In the genomic region with DNA sequence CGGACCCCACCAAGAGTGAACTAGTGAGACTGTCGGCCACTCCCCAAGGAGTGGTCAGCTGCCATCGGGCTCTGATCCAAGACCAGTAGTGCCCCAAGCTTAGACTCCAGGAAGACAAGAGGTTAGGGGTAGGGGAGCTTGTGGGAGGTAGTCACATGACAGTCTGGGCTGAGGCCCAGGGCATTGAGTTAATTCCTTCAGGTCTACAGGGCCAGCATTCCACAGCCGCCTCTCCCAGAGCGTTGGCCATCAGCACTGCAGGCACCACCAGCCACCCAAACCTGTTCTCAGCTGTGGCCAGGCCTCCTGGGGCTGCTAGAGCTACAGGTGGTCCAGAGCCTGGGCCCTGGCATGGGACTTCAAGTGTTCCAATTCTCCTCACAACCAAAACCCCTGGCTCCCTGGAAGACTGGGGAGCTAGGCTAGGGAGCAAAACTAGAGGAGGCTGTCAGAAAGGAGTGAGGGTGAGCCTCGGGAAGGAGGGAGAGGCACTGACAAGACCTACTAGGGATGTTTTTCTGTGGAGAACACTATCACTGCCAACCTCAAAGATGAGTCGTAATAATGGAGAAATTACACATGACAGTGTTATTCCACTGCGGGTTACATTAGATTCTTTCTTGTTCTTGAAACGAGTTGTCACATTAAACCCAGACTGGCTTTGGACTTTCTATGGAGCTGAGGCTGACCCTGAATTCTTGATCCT, we compare ENCODE assay signal across 9 mouse cellular contexts. TPM values are rescaled to one million over a fixed set of nuclear protein-coding genes. Genes with fewer than 3 reads are reported as not detected.
A peak's percentile ranks its signal among the peaks of the same experiment; 100 is the strongest.
DNase-seq lines count a peak whose midpoint lies in the region; ATAC-seq and TF ChIP-seq lines count a peak whose summit lies in the region.
"Had no signal": no experiment of that assay in that cellular context is flagged by ENCODE, and none has a peak within 500 bp of the region (broad histone marks: within the 10 kb centered on the region; RNA-seq: fewer than 3 reads in every experiment).

No protein-coding gene starts in this region.

- TF ChIP-seq CTCF in gastrocnemius, adult 2 months (IDR thresholded peaks at IDR 0.05): no peak
- no peak for TF ChIP-seq CTCF in Patski (IDR thresholded peaks at IDR 0.05)
- TF ChIP-seq CTCF in lung, embryonic 14.5 days (IDR thresholded peaks at IDR 0.05; ENCODE audit: low read depth): no peak

- peaks cover 4% of the 10 kb centered on the region; the same call in 1 of the 2 replicates for H3K9me3 ChIP-seq in heart, embryonic 16.5 days (replicated peaks; ENCODE audit: control insufficient read depth, low read length)
- H3K9me3 ChIP-seq in lung, embryonic 14.5 days (ENCODE audit: low read depth, low read length): no peaks in the 10 kb centered on the region

- no peak overlapping the region for H3K4me2 ChIP-seq in heart, embryonic 16.5 days (ENCODE audit: low read depth, low read length)
- no peak overlapping the region for H3K4me2 ChIP-seq in lung, embryonic 14.5 days

- in situ Hi-C loops in Patski (cut with MboI; ENCODE audit: low pct_unique_long_range_greater_than_20kb): loop anchor here (5.0 kb wide), 1 partner anchor 45 kb away; no protein-coding TSS in a partner anchor

- peak; percentile 87 for ATAC-seq in Patski
- ATAC-seq in heart, embryonic 16.5 days (replicated peaks; ENCODE audit: extremely low read depth, insufficient read depth, low FRiP score): peak; percentile 78
- ATAC-seq in lung, embryonic 14.5 days (ENCODE audit: insufficient read depth): peak; percentile 66
- no peak for ATAC-seq in monocyte, adult 5-6 weeks (replicated peaks; ENCODE audit: insufficient number of reproducible peaks, low FRiP score, low TSS enrichment, poor library complexity, severe bottlenecking)
- no peak for ATAC-seq in frontal cortex, adult (ENCODE audit: low TSS enrichment)

- peak; percentile 58 for DNase-seq in gastrocnemius, adult 2 months
- DNase-seq in gastrocnemius, adult 18-20 months (ENCODE audit: low spot score): no peak
- DNase-seq in Patski (ENCODE audit: low read depth, low spot score): peak; percentile 97
- peak; percentile 54 for DNase-seq in lung, embryonic 14.5 days
- DNase-seq in thymus, postnatal 0 days (ENCODE audit: low spot score): no peak

- POLR2A ChIA-PET in Patski (lab: Charles Lee): interaction anchor here (1.0 to 2.5 kb wide), 6 partner anchors 10 to 73 kb away, joined by 3 to 9 read pairs (median 4); no protein-coding TSS in a partner anchor

- no peaks in the 10 kb centered on the region for H3K36me3 ChIP-seq in heart, embryonic 16.5 days (ENCODE audit: control insufficient read depth, insufficient read depth)
- no peaks in the 10 kb centered on the region for H3K36me3 ChIP-seq in lung, embryonic 14.5 days (ENCODE audit: insufficient read depth)
- H3K36me3 ChIP-seq: G1E had no signal

- intact Hi-C loops in gastrocnemius, adult 2 months (cut with DNase I): no loop called here

- 0 out of 2 replicates have a peak overlapping the region, but pooled peaks have one; percentile 21 for H3K9ac ChIP-seq in heart, embryonic 16.5 days (ENCODE audit: low read length)
- H3K9ac ChIP-seq in lung, embryonic 14.5 days: no peak overlapping the region

- H3K4me3 ChIP-seq in gastrocnemius, adult 2 months: no peak overlapping the region
- no peak overlapping the region for H3K4me3 ChIP-seq in heart, embryonic 16.5 days (ENCODE audit: low read length)
- H3K4me3 ChIP-seq in lung, embryonic 14.5 days (ENCODE audit: low read depth, low read length): no peak overlapping the region

- H3K27me3 ChIP-seq in Patski: no peaks in the 10 kb centered on the region
- H3K27me3 ChIP-seq in heart, embryonic 16.5 days (ENCODE audit: control insufficient read depth, insufficient read depth, low read length): no peaks in the 10 kb centered on the region
- H3K27me3 ChIP-seq in lung, embryonic 14.5 days (ENCODE audit: insufficient read depth, low read length): no peaks in the 10 kb centered on the region

- CTCF ChIA-PET in Patski (lab: Charles Lee): interaction anchor here (0.9 to 2.7 kb wide), 6 partner anchors 9 to 82 kb away, joined by 3 to 13 read pairs (median 4); no protein-coding TSS in a partner anchor

- WGBS in heart, embryonic 16.5 days: 42% methylated on average over 9 of the region's 9 CpGs
- WGBS in lung, embryonic 14.5 days: 58% methylated on average over 9 of the region's 9 CpGs

- peak overlapping the region; percentile 72 for H3K27ac ChIP-seq in gastrocnemius, adult 2 months
- H3K27ac ChIP-seq in heart, embryonic 16.5 days (ENCODE audit: low read length): peak overlapping the region; percentile 77
- 0 out of 2 replicates have a peak overlapping the region, but pooled peaks have one; percentile 40 for H3K27ac ChIP-seq in lung, embryonic 14.5 days (ENCODE audit: low read depth)

- peaks cover 19% of the 10 kb centered on the region for H3K4me1 ChIP-seq in heart, embryonic 16.5 days (ENCODE audit: control insufficient read depth, insufficient read depth, low read length)
- H3K4me1 ChIP-seq in lung, embryonic 14.5 days (ENCODE audit: insufficient read depth): no peaks in the 10 kb centered on the region

RNA-seq across cellular contexts. Expression of a gene that starts 12.1 kb away (rescaled TPM):
- total RNA-seq in gastrocnemius, adult 2 months (2021): 10 to 100 TPM; 21.5 to 28.2 TPM
- 10 to 100 TPM; 20.3 to 24.8 TPM for total RNA-seq in gastrocnemius, adult 18-20 months (2021)
- 97.1 TPM for polyA plus RNA-seq in Patski (2021)
- polyA plus RNA-seq in heart, embryonic 16.5 days (2015; fragmentation: Nextera tagmentation; extraction: Ambion mirVana): 25.4 and 32.4 TPM in 2 replicates
- polyA plus RNA-seq in lung, embryonic 14.5 days (2014; fragmentation: Nextera tagmentation; extraction: Ambion mirVana): 44.6 and 44.8 TPM in 2 replicates
- 15.1 to 32.7 TPM (median 18.2 TPM) in 3 replicates for total RNA-seq in monocyte, adult 5-6 weeks (2017)
- 13.1 and 15.5 TPM in 2 replicates for polyA plus RNA-seq in thymus, postnatal 0 days (2015; fragmentation: Nextera tagmentation; extraction: Ambion mirVana)

Comparison
In these comparisons a context has a peak if more than half of its experiments do, and no peak if none do; other contexts are left out.
1. DNase-seq: peak in gastrocnemius, adult 2 months (single experiment), Patski (single experiment) and lung, embryonic 14.5 days (single experiment); none in gastrocnemius, adult 18-20 months (single experiment) and thymus, postnatal 0 days (single experiment).
2. ATAC-seq: peak in Patski (single experiment), heart, embryonic 16.5 days (single experiment) and lung, embryonic 14.5 days (single experiment); none in monocyte, adult 5-6 weeks (single experiment) and frontal cortex, adult (single experiment).
3. Peak in every context shown above with its lines, with median percentiles within 50 percentile points of each other: H3K27ac ChIP-seq.